Mouse (Mus musculus): ENCODE measurements around the gene Rnf113a2.

- TF ChIP-seq CTCF (IDR thresholded peaks at IDR 0.05; ENCODE audit: borderline replicate concordance, insufficient read depth, low read length) (no peak), POLR2A (IDR thresholded peaks at IDR 0.05; ENCODE audit: low read depth, low read length) (no peak)
Measured at GRCm38 (mm10) chr12:84385408-84385807, 31.6 kb upstream of the Rnf113a2 start.

All from embryonic fibroblast, embryonic 13.5 days (primary cell).